Mouse (Mus musculus) ES-E14 (cell line): ENCODE results near the gene Cmtm6. TPM values are rescaled to one million over a fixed set of nuclear protein-coding genes. Genes with fewer than 3 reads are reported as not detected.

Experiments
- DNase-seq: peaks from one replicate; pipeline ENCODE4 v3.0.0-alpha.2; 2013; ENCODE audit warnings: low read depth, low spot score
- H3K27ac ChIP-seq: 2 replicates; pipeline ENCODE4 v1.5.1; 2012; ENCODE audit warnings: low read depth, mild to moderate bottlenecking, low read length, moderate library complexity, mixed read lengths; ENCODE audit not compliant: poor library complexity, insufficient read depth, severe bottlenecking
- H3K36me3 ChIP-seq: 2 replicates; pipeline ENCODE4 v1.6.1; 2012; ENCODE audit warnings: mild to moderate bottlenecking, low read length, moderate library complexity, mixed read lengths; ENCODE audit not compliant: control insufficient read depth, poor library complexity, insufficient read depth, severe bottlenecking
- H3K4me1 ChIP-seq, 2 experiments: fragments of 150-350 bp in 1 of 2; sonication (generic) in 1 of 2; 2 replicates each; pipeline ENCODE4 v1.6.1; 2012; ENCODE audit warnings: low read length in 2 of 2, mild to moderate bottlenecking in 1 of 2, mixed read lengths in 1 of 2; ENCODE audit not compliant: control insufficient read depth in 2 of 2, insufficient read depth in 2 of 2, poor library complexity in 1 of 2
- H3K4me3 ChIP-seq, 2 experiments: fragments of 150-350 bp in 1 of 2; sonication (generic) in 1 of 2; 2 replicates each; pipeline ENCODE4 v1.5.1; 2012; ENCODE audit warnings: low read length in 2 of 2, low read depth in 1 of 2, mild to moderate bottlenecking in 1 of 2, mixed read lengths in 1 of 2; ENCODE audit not compliant: insufficient read depth in 1 of 2, poor library complexity in 1 of 2, severe bottlenecking in 1 of 2
- H3K9ac ChIP-seq: 2 replicates; pipeline ENCODE4 v1.6.1; 2012; ENCODE audit warnings: low read depth, mild to moderate bottlenecking, low read length, mixed read lengths; ENCODE audit not compliant: poor library complexity, insufficient read depth, severe bottlenecking
- H3K9me3 ChIP-seq: fragments of 150-350 bp; sonication (generic); 2 replicates; pipeline ENCODE4 v1.6.1; 2012; ENCODE audit warnings: low read depth, mild to moderate bottlenecking, low read length; ENCODE audit not compliant: control insufficient read depth, insufficient read depth
- CHD2 ChIP-seq: IDR thresholded peaks from 2 replicates; pipeline ENCODE4 v1.6.1; 2014; ENCODE audit warnings: mild to moderate bottlenecking, low read depth, low read length, inconsistent platforms
- HCFC1 ChIP-seq: IDR thresholded peaks from 2 replicates; pipeline ENCODE4 v1.6.1; 2012; ENCODE audit warnings: low read length, inconsistent platforms, borderline replicate concordance; ENCODE audit not compliant: insufficient read depth
- MAFK ChIP-seq: IDR thresholded peaks from 2 replicates; pipeline ENCODE4 v1.6.1; 2014; ENCODE audit warnings: mild to moderate bottlenecking, low read depth, low read length, inconsistent platforms; ENCODE audit not compliant: insufficient read depth
- ZC3H11A ChIP-seq: IDR thresholded peaks from 2 replicates; pipeline ENCODE4 v1.6.1; 2012; ENCODE audit warnings: low read depth, mild to moderate bottlenecking, inconsistent platforms, low read length, borderline replicate concordance
- ZNF384 ChIP-seq: IDR thresholded peaks from 2 replicates; pipeline ENCODE4 v1.6.1; 2012; ENCODE audit warnings: low read depth, low read length, inconsistent platforms
- in situ Hi-C, 2 experiments: fragments of 600-800 bp; cut with MboI; formaldehyde crosslinking; loops; one replicate each; pipeline ENCODE4 v1.15.1; 2025; ENCODE audit warnings: low sequenced_read_pairs in 2 of 2, inconsistent platforms in 1 of 2; ENCODE audit not compliant: unreplicated experiment in 2 of 2
- total RNA-seq: library from RNA; depleted of rRNA; stranded (reverse); fragments of 300-350 nt; gene quantifications from 2 replicates; pipeline ENCODE4 v1.2.3, GENCODE M21; 2012

The Cmtm6 gene
- total RNA-seq, 1 experiment = 74.4 TPM

DNA sequence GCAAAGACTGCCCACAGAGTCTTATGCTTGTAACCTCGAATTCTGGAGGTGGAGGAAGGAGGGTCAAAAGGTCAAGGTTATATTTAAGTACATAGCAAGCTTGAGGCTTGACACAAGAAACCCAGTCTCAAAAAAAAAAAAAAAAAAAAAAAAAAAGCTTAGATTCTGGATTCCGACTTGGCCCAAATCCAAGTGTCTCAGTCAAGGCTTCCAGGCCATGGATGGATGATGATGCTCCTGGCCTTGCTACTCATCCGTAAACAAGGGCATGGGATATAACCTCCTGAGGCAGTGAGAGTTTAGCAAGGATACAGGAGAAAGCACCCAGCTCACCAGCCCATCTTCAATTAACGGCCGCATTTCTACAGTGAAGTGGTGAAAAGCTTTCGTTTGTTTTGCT lies 43.7 kb downstream of the Cmtm6 start:
- no peak for DNase-seq
- TF ChIP-seq MAFK (no peak), HCFC1 (no peak), ZNF384 (no peak), CHD2 (no peak), ZC3H11A (no peak)
- in situ Hi-C loops = no loop called here
- Histone ChIP-seq H3K9ac (no peak overlapping the region), H3K36me3 (peaks cover 12% of the 10 kb centered on the region), H3K4me3 (no peak overlapping the region), H3K4me1 (peaks cover 4 to 8% of the 10 kb centered on the region in 2 experiments; a peak in 3 of 4 replicates), H3K27ac (no peak overlapping the region), H3K9me3 (no peaks in the 10 kb centered on the region)

DNA sequence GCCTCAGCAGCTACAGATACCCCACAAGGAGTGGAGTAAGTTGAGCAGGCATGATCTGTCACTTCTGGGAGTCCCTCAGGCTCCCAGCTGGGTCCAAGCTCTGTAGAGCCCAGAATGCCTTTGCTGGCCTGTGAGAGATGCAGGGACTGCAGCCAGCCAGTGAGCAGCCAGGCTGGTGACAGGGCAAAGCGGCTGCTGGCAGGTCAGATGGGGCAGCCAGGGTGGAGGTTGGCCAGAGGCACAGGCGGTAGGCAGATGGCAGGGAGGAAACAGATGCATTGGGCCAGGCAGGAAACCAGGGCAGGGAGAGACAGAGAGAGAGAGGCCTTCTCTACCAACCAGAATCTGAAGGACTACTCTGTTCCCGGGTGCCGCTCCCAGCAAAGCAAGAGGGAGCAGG lies 44.4 kb downstream of the Cmtm6 start:
- Histone ChIP-seq H3K27ac (no peak overlapping the region), H3K9ac (no peak overlapping the region), H3K4me3 (no peak overlapping the region), H3K4me1 (peaks cover 4 to 11% of the 10 kb centered on the region in 2 experiments; a peak in 3 of 4 replicates), H3K36me3 (peaks cover 12% of the 10 kb centered on the region), H3K9me3 (no peaks in the 10 kb centered on the region)
- in situ Hi-C loops = no loop called here
- TF ChIP-seq ZC3H11A (no peak), CHD2 (no peak), MAFK (no peak), ZNF384 (no peak), HCFC1 (no peak)
- DNase-seq = no peak

DNA sequence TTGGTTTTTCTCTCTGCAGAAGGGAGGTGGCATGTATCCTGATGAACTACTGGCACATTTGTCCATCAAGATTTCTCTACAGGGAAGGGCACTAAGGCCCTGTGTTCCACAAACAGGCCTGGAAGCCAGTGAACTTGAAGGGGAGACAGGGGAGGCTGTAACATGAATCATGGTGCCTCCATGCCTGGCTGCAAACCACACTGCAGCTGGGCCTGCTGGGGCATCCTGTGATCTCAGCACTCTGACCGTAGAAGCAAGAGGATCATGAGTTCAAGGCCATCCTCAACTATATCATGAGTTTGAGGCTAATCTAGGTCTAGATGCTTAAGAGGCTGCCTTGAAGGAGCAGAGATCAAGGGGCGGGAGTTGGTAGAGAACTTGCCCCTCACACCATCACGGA lies 45.4 kb downstream of the Cmtm6 start:
- no peak overlapping the region for H3K4me3 ChIP-seq
- no peak overlapping the region for H3K27ac ChIP-seq
- in situ Hi-C loops = no loop called here
- H3K9me3 ChIP-seq = no peaks in the 10 kb centered on the region
- H3K4me1 ChIP-seq = peaks cover 4 to 11% of the 10 kb centered on the region in 2 experiments; a peak in 3 of 4 replicates
- no peak overlapping the region for H3K9ac ChIP-seq
- TF ChIP-seq HCFC1 (no peak), CHD2 (no peak), ZNF384 (no peak), ZC3H11A (no peak), MAFK (no peak)
- no peak for DNase-seq
- peaks cover 12% of the 10 kb centered on the region for H3K36me3 ChIP-seq

DNA sequence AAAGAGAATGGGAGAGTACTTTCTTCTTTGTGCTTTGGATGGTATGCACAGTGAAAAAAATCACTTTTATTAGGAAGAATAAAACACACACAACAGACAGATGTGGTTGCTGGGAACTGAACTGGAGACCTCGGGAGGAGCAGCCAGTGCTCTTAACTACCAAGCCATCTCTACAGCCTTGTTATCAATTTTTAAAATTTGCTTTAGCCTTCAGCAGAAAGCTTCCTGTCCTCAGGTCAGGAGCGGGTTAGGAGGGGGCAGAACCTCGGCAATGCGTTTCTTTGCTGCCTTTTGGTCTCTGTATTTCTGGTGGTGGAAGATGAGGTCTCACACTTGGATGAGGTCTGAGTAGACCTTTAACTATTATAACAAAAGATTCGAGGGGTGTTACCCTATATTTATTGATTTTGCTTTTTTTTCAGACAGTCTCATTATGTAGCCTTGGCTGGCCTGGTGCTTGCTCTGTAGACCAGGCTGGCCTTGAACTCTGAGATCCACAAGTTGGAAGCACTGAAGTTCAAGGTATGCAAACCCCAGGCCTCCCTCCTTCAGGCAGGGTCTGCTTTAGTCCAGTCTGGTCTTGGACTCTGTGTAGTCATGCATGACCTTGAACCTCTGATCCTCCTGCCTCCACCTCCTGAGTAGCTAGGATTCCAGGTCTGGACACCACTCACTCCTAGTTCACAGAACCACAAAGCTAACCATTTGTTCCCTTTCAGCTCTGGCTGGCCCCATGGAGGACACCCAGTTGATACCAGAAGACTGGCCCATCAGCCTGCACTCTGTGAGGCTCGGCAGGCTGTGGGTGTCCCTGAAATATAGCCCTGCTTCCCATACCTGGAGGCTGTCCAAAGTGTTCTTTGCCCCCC lies 46.5 kb downstream of the Cmtm6 start:
- H3K27ac ChIP-seq = no peak overlapping the region
- no peak for TF ChIP-seq MAFK
- TF ChIP-seq CHD2 = no peak
- TF ChIP-seq ZNF384 = no peak
- no peak for TF ChIP-seq ZC3H11A
- no peak for TF ChIP-seq HCFC1
- peaks cover 4 to 13% of the 10 kb centered on the region in 2 experiments; a peak in 3 of 4 replicates for H3K4me1 ChIP-seq
- no peaks in the 10 kb centered on the region for H3K9me3 ChIP-seq
- peaks cover 8% of the 10 kb centered on the region for H3K36me3 ChIP-seq
- no peak overlapping the region for H3K4me3 ChIP-seq
- in situ Hi-C loops = no loop called here
- H3K9ac ChIP-seq = no peak overlapping the region
- no peak for DNase-seq

DNA sequence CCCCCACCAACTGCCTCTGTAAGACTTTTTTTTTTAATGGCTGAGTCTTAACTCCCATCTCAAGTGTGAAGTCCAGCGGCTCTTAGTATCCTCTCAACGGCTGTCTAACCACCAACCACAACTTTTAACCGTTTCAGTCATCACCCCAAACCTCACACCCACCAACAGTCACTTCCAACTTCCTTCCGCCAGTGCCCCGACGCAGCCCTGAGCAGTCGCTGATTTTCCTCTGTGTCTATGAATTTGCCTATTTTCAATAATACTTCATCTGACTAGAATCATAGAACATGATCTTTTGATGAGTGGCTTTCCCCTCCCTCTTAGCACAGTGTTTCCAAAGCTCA lies 47.1 kb downstream of the Cmtm6 start:
- Histone ChIP-seq H3K27ac (no peak overlapping the region), H3K9ac (no peak overlapping the region), H3K9me3 (no peaks in the 10 kb centered on the region), H3K4me3 (no peak overlapping the region), H3K36me3 (peaks cover 4% of the 10 kb centered on the region; the same call in 1 of the 2 replicates), H3K4me1 (peaks cover 4 to 15% of the 10 kb centered on the region in 2 experiments; a peak in 3 of 4 replicates)
- in situ Hi-C loops = no loop called here
- DNase-seq = no peak
- TF ChIP-seq HCFC1 = no peak
- no peak for TF ChIP-seq ZC3H11A
- TF ChIP-seq MAFK = no peak
- TF ChIP-seq CHD2 = no peak
- TF ChIP-seq ZNF384 = no peak
